Mouse (Mus musculus) myocyte (in vitro differentiated cells): ENCODE measurements around the gene Coq4. TPM values are rescaled to one million over a fixed set of nuclear protein-coding genes. Genes with fewer than 3 reads are reported as not detected.
A peak's percentile ranks its signal among the peaks of the same experiment; 100 is the strongest.

ENCODE experiments used
- H3K27me3 ChIP-seq: one replicate; pipeline ENCODE4 v1.6.1; 2011; ENCODE audit not compliant: control insufficient read depth, insufficient read depth, insufficient read length
- H3K36me3 ChIP-seq: one replicate; pipeline ENCODE4 v1.6.1; 2011; ENCODE audit not compliant: control insufficient read depth, insufficient read depth
- H3K4me2 ChIP-seq: one replicate; pipeline ENCODE4 v1.6.1; 2011; ENCODE audit warnings: low read depth, control low read depth
- H3K4me3 ChIP-seq: one replicate; pipeline ENCODE4 v1.5.1; 2011; ENCODE audit warnings: mild to moderate bottlenecking, control low read depth, moderate library complexity
- H3K79me2 ChIP-seq: one replicate; pipeline ENCODE4 v1.6.1; 2011; ENCODE audit not compliant: control insufficient read depth, insufficient read depth
- H3ac ChIP-seq: one replicate; pipeline ENCODE4 v1.6.1; 2011; ENCODE audit not compliant: control insufficient read depth, insufficient read length
- CEBPB ChIP-seq: IDR thresholded peaks from 2 replicates; pipeline ENCODE4 v1.6.1; 2011; ENCODE audit warnings: mild to moderate bottlenecking, moderate library complexity; ENCODE audit not compliant: poor library complexity, insufficient read depth, severe bottlenecking
- E2F4 ChIP-seq: IDR thresholded peaks from one replicate; pipeline ENCODE4 v1.6.1; 2011; ENCODE audit warnings: mild to moderate bottlenecking, control low read depth, moderate library complexity; ENCODE audit not compliant: insufficient read depth
- MAX ChIP-seq: IDR thresholded peaks from one replicate; pipeline ENCODE4 v1.6.1; 2011; ENCODE audit warnings: low read depth, mild to moderate bottlenecking, control low read depth
- MYOD1 ChIP-seq, 3 experiments: IDR thresholded peaks; one replicate each; pipeline ENCODE4 v1.6.1; 2011; ENCODE audit warnings: control low read depth in 2 of 3, low read depth in 2 of 3, mild to moderate bottlenecking in 2 of 3, moderate library complexity in 1 of 3; ENCODE audit not compliant: insufficient read length in 2 of 3, control insufficient read depth in 1 of 3
- MYOG ChIP-seq, 3 experiments: IDR thresholded peaks; one replicate each; pipeline ENCODE4 v1.6.1; 2011; ENCODE audit warnings: control low read depth in 2 of 3, low read depth in 2 of 3, mild to moderate bottlenecking in 2 of 3; ENCODE audit not compliant: insufficient read length in 2 of 3, control insufficient read depth in 1 of 3, insufficient read depth in 1 of 3
- POLR2A ChIP-seq: IDR thresholded peaks from one replicate; pipeline ENCODE4 v1.6.1; 2011; ENCODE audit warnings: low read depth, mild to moderate bottlenecking, control low read depth, moderate library complexity; ENCODE audit not compliant: insufficient read length
- POLR2AphosphoS2 ChIP-seq: IDR thresholded peaks from one replicate; pipeline ENCODE4 v1.6.1; 2011; ENCODE audit warnings: low read depth, control low read depth; ENCODE audit not compliant: insufficient read length
- REST ChIP-seq: IDR thresholded peaks from one replicate; pipeline ENCODE4 v1.6.1; 2011; ENCODE audit warnings: mild to moderate bottlenecking, control low read depth, moderate library complexity; ENCODE audit not compliant: insufficient read depth, insufficient read length
- SRF ChIP-seq: IDR thresholded peaks from one replicate; pipeline ENCODE4 v1.6.1; 2011; ENCODE audit warnings: low read depth; ENCODE audit not compliant: control insufficient read depth, insufficient read length
- TCF12 ChIP-seq: IDR thresholded peaks from one replicate; pipeline ENCODE4 v1.6.1; 2011; ENCODE audit warnings: mild to moderate bottlenecking, control low read depth; ENCODE audit not compliant: poor library complexity, insufficient read depth, severe bottlenecking
- TCF3 ChIP-seq: IDR thresholded peaks from one replicate; pipeline ENCODE4 v1.6.1; 2011; ENCODE audit warnings: low read depth, control low read depth; ENCODE audit not compliant: insufficient read length
- USF1 ChIP-seq: IDR thresholded peaks from one replicate; pipeline ENCODE4 v1.6.1; 2011; ENCODE audit warnings: low read depth, mild to moderate bottlenecking, control low read depth, moderate library complexity
- polyA plus RNA-seq: library from polyadenylated mRNA; unstranded; fragments of >200 nt; fragmentation: generic; extraction: Trizol; gene quantifications from one replicate; pipeline ENCODE4 v1.2.1, GENCODE M21; 2012; ENCODE audit warnings: missing spikeins

The Coq4 gene
- polyA plus RNA-seq, 1 experiment: 24.4 TPM

DNA sequence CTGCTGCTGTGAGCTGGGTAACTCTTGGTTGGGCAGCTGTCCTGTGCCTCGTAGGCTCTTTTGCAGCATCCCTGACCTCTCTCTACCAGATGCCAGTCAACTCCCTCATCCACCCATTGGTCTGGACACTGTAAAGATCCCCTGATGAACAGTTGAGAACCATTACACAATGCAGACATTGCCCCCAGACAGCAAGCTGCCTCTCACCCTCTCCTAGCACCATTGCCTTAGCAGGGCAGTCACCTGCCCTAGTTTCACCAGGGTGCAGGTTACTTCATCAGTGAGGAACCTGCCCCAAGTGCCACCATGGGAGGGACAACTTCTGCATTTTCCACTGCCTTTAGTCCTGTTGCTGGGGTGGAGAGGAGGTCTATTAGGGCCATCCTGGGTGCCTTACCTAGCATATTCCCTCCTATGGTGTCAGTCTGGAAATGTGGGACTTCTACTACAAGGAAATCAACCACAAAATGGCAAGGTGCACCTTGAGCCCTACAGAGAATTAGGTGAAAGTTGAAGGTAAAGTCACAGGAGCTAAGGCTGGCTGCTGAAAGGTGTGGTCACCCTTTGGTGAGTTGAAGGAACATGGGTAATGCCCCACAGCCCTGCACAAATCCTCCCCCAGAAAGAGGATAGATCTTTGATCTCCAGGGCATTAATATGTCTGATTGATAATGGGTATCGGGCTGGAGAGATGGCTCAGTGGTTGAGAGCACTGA, 5.6 kb downstream of the Coq4 start:
- Histone ChIP-seq H3K27me3 (no peaks in the 10 kb centered on the region), H3K4me3 (no peak overlapping the region), H3ac (no peak overlapping the region), H3K36me3 (no peaks in the 10 kb centered on the region), H3K79me2 (peaks cover 4% of the 10 kb centered on the region), H3K4me2 (no peak overlapping the region)
- TF ChIP-seq E2F4: no peak

DNA sequence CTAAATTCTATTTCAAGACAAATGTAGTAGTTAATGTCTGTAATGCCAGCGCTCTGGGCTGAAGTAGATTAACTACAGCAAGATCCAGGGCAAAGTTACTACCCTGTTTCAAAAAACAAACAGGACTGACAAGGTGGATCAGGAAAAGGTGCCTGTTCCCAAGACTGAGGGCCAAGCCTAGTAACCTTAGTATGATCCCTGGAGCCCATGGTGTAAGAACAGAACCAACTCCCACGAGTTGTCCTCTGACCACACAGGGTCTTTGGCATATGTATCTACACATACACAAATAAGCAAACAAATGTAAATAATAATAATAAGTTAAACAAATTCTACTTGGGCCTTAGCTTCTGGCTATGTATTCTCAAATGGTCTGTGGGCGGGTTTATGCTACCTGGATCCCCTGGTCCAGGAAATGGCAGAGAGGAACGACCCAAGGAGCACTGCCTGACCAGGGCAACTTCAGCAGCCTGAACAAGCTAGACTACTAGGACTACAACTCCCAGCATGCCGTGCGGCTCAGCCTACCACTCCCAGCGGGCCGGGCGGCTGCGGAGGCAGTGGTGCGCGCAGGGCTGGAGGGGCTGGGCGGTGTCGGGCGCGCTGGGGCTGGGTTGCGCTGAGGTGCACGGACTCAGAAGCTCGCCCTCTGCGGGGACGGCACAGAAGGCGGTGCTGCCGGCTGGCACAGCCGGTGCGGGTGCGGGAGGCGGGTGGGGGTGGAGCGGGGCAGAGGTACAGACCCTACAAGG, 15.0 kb downstream of the Coq4 start, which contains the start of gene Slc27a4:
TSS of gene Slc27a4 (plus strand) at position 560 of the 752 bp plus-strand sequence.
- Histone ChIP-seq H3K79me2 (no peaks in the 10 kb centered on the region), H3K4me2 (peak within 1 kb of the TSS; percentile 84), H3K36me3 (peaks cover 10% of the 10 kb centered on the region), H3ac (peak within 1 kb of the TSS; percentile 38), H3K27me3 (no peaks in the 10 kb centered on the region), H3K4me3 (peak within 1 kb of the TSS; percentile 37)
- TF ChIP-seq MYOG (IDR thresholded peaks at IDR 0.05; ENCODE audit: control insufficient read depth in 1 of 3, insufficient read depth in 1 of 3, insufficient read length in 2 of 3, low read depth in 2 of 3): peak in 1 of 3 experiments; percentile 34
- peak in 1 of 3 experiments; percentile 41 for TF ChIP-seq MYOD1 (IDR thresholded peaks at IDR 0.05; ENCODE audit: control insufficient read depth in 1 of 3, insufficient read length in 2 of 3, low read depth in 2 of 3)
- no peak for TF ChIP-seq TCF3
- TF ChIP-seq MAX: no peak
- peak; percentile 97 for TF ChIP-seq POLR2A
- TF ChIP-seq POLR2AphosphoS2: peak; percentile 86
- peak; percentile 43 for TF ChIP-seq SRF

DNA sequence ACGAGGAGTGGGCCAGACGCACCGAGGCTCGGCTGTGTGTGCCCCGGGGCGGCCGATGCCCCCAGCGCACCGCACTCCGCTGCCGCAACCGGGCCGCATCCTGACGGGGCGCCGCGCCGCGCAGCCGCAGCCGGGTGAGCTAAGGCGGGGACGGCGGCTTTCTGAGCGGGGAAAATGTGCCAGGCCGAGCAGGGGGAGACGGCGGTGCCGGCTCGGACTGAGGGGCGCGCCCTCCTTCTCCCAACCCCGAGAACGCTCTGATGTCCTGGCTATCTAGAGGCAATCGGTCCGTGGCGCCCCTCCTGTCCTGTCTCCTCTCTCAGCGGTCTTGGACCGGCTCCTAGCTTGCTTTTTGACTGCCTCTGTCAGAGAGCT, 15.5 kb downstream of the Coq4 start:
- Histone ChIP-seq H3K79me2 (no peaks in the 10 kb centered on the region), H3K4me3 (peak overlapping the region; percentile 37), H3ac (peak overlapping the region; percentile 38), H3K36me3 (peaks cover 11% of the 10 kb centered on the region), H3K27me3 (no peaks in the 10 kb centered on the region), H3K4me2 (peak overlapping the region; percentile 84)
- TF ChIP-seq MYOD1 (IDR thresholded peaks at IDR 0.05; ENCODE audit: control insufficient read depth in 1 of 3, insufficient read length in 2 of 3, low read depth in 2 of 3): no peak
- no peak for TF ChIP-seq MAX
- TF ChIP-seq MYOG (IDR thresholded peaks at IDR 0.05; ENCODE audit: control insufficient read depth in 1 of 3, insufficient read depth in 1 of 3, insufficient read length in 2 of 3, low read depth in 2 of 3): no peak
- no peak for TF ChIP-seq TCF3
- TF ChIP-seq E2F4: no peak
- no peak for TF ChIP-seq SRF
- TF ChIP-seq REST: no peak
- no peak for TF ChIP-seq USF1
- TF ChIP-seq CEBPB: no peak
- TF ChIP-seq POLR2A: no peak
- TF ChIP-seq TCF12: no peak
- no peak for TF ChIP-seq POLR2AphosphoS2

DNA sequence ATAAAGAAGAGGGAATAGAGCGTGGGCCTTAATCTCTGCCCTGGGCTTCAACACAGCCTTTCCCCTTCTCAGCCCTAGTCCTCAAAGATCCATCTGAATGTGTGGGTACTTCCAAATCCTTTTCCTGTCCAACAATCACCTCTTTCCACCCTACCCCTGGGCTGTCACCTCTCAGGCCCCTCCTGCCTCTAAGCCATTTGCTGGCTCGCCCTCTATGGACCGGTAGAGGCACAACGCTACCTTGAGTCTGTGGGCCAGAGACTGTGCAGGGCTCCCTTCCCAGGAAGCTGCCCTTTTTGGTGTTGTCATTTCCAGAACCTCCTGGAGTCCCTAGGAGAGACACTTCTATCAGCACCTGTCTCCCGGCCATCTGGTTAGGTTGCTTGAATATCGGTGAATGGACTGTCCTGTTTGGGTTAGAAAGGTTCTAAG, 16.1 kb downstream of the Coq4 start:
- TF ChIP-seq TCF12 (no peak), MYOD1 (IDR thresholded peaks at IDR 0.05; ENCODE audit: control insufficient read depth in 1 of 3, insufficient read length in 2 of 3, low read depth in 2 of 3) (no peak), MYOG (IDR thresholded peaks at IDR 0.05; ENCODE audit: control insufficient read depth in 1 of 3, insufficient read depth in 1 of 3, insufficient read length in 2 of 3, low read depth in 2 of 3) (no peak)

DNA sequence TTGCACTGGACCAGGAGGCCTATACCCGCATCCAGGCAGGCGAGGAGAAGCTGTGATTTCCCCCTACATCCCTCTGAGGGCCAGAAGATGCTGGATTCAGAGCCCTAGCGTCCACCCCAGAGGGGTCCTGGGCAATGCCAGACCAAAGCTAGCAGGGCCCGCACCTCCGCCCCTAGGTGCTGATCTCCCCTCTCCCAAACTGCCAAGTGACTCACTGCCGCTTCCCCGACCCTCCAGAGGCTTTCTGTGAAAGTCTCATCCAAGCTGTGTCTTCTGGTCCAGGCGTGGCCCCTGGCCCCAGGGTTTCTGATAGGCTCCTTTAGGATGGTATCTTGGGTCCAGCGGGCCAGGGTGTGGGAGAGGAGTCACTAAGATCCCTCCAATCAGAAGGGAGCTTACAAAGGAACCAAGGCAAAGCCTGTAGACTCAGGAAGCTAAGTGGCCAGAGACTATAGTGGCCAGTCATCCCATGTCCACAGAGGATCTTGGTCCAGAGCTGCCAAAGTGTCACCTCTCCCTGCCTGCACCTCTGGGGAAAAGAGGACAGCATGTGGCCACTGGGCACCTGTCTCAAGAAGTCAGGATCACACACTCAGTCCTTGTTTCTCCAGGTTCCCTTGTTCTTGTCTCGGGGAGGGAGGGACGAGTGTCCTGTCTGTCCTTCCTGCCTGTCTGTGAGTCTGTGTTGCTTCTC, 28.5 kb downstream of the Coq4 start:
- Histone ChIP-seq H3K27me3 (no peaks in the 10 kb centered on the region), H3K36me3 (peaks cover 10% of the 10 kb centered on the region), H3K4me3 (no peak overlapping the region), H3K4me2 (no peak overlapping the region), H3K79me2 (no peaks in the 10 kb centered on the region), H3ac (no peak overlapping the region)
- no peak for TF ChIP-seq TCF12
- no peak for TF ChIP-seq REST
- no peak for TF ChIP-seq USF1
- no peak for TF ChIP-seq CEBPB
- TF ChIP-seq SRF: no peak
- no peak for TF ChIP-seq MYOD1 (IDR thresholded peaks at IDR 0.05; ENCODE audit: control insufficient read depth in 1 of 3, insufficient read length in 2 of 3, low read depth in 2 of 3)
- no peak for TF ChIP-seq MAX
- no peak for TF ChIP-seq POLR2AphosphoS2
- no peak for TF ChIP-seq MYOG (IDR thresholded peaks at IDR 0.05; ENCODE audit: control insufficient read depth in 1 of 3, insufficient read depth in 1 of 3, insufficient read length in 2 of 3, low read depth in 2 of 3)

More for the DNA sequence above, 16.1 kb downstream of the Coq4 start:
- peak overlapping the region; percentile 38 for H3ac ChIP-seq
- H3K4me3 ChIP-seq: peak overlapping the region; percentile 37
- H3K36me3 ChIP-seq: peaks cover 11% of the 10 kb centered on the region
- H3K4me2 ChIP-seq: peak overlapping the region; percentile 84
- no peaks in the 10 kb centered on the region for H3K27me3 ChIP-seq
- H3K79me2 ChIP-seq: no peaks in the 10 kb centered on the region
